Mouse (Mus musculus) embryonic facial prominence, embryonic 13.5 days (tissue): Measurements from ENCODE around the gene Siae. TPM values are rescaled to one million over a fixed set of nuclear protein-coding genes. Genes with fewer than 3 reads are reported as not detected.

Source experiments
- ATAC-seq: fragments of 200-750 bp; cut with Nextera tagmentation; 2 replicates; pipeline ENCODE4 v1.8.0; 2017; ENCODE audit warnings: low read depth; ENCODE audit not compliant: insufficient number of reproducible peaks, insufficient read depth, low FRiP score, low TSS enrichment
- H3K27ac ChIP-seq: fragments of 300-500 bp; sonication (generic); 2 replicates; pipeline ENCODE4 v1.5.1; 2015; ENCODE audit warnings: moderate library complexity, mild to moderate bottlenecking, inconsistent platforms
- H3K27me3 ChIP-seq: fragments of 300-500 bp; sonication (generic); 2 replicates; pipeline ENCODE4 v1.6.1; 2015; ENCODE audit warnings: mild to moderate bottlenecking, inconsistent platforms
- H3K36me3 ChIP-seq: fragments of 300-500 bp; sonication (generic); 2 replicates; pipeline ENCODE4 v1.6.1; 2015; ENCODE audit warnings: mild to moderate bottlenecking, inconsistent platforms
- H3K4me1 ChIP-seq: fragments of 300-500 bp; sonication (generic); 2 replicates; pipeline ENCODE4 v1.6.1; 2015; ENCODE audit warnings: inconsistent platforms
- H3K4me2 ChIP-seq: fragments of 300-500 bp; sonication (generic); 2 replicates; pipeline ENCODE4 v1.6.1; 2015; ENCODE audit warnings: moderate library complexity, mild to moderate bottlenecking, inconsistent platforms
- H3K4me3 ChIP-seq: fragments of 300-500 bp; sonication (generic); 2 replicates; pipeline ENCODE4 v1.5.1; 2015; ENCODE audit warnings: mild to moderate bottlenecking, inconsistent platforms
- H3K9ac ChIP-seq: fragments of 300-500 bp; sonication (generic); 2 replicates; pipeline ENCODE4 v1.6.1; 2015; ENCODE audit warnings: mild to moderate bottlenecking, inconsistent platforms
- H3K9me3 ChIP-seq: fragments of 300-500 bp; sonication (generic); 2 replicates; pipeline ENCODE4 v1.6.1; 2016; ENCODE audit warnings: inconsistent platforms
- WGBS: fragments of 180-500 bp; shearing (Covaris S2); methylation state at CpG from one replicate; pipeline ENCODE4 v1.1.7; 2015; ENCODE audit warnings: mixed read lengths; 5-methylcytosine and 5-hydroxymethylcytosine counted together
- polyA plus RNA-seq: library from polyadenylated mRNA; unstranded; fragments of >200 nt; fragmentation: Nextera tagmentation; extraction: Ambion mirVana; gene quantifications from 2 replicates; pipeline ENCODE4 v1.2.1, GENCODE M21; 2015

The Siae gene
- polyA plus RNA-seq, 1 experiment from 2014 or later: 9.5 TPM

DNA sequence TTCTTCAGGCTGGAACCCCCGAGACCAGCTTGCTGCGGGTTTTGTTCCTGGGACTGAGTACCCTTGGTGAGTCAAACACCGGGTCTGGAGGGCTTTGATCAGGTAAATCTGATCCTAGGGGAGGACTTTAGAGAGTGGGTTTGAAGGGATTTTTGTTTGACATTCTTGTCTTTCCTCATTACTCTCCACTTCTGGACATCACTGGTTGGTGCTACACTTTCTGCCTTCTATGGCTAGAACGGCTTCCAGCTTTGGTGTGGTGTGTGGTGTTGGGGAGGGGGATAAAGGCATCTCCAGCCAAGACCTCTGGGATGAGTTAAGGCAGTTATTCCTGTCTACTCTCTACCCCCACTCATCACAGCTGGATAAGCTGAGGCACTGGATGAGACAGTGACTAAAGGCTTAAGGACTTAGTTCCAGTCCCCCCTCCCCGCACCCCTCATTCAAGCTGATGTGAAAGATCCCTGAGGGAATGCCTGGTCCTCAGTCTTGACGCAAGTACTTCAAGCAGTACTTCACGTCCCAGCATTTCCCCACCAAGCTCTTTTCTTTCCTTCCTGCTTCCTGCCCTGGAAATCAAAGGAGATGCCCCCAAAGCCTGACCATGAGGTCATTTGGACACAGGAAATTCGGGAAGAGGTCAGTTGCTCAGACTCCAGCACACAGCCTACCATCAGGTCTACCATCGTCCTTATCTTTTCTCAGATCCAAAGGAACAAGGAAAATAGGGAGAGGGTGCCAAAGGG is 27.1 kb upstream of the Siae start:
- peak overlapping the region; percentile 27; the same call in 1 of the 2 replicates for H3K9ac ChIP-seq
- H3K27ac ChIP-seq: no peak overlapping the region
- peak overlapping the region; percentile 16 for H3K4me3 ChIP-seq
- no peak for ATAC-seq
- H3K9me3 ChIP-seq: no peaks in the 10 kb centered on the region; the same call in 1 of the 2 replicates
- H3K4me1 ChIP-seq: peaks cover 35% of the 10 kb centered on the region
- peaks cover 22% of the 10 kb centered on the region for H3K36me3 ChIP-seq
- peak overlapping the region; percentile 66 for H3K4me2 ChIP-seq
- WGBS: 21% methylated on average over 9 of the region's 9 CpGs
- peaks cover 76% of the 10 kb centered on the region for H3K27me3 ChIP-seq

DNA sequence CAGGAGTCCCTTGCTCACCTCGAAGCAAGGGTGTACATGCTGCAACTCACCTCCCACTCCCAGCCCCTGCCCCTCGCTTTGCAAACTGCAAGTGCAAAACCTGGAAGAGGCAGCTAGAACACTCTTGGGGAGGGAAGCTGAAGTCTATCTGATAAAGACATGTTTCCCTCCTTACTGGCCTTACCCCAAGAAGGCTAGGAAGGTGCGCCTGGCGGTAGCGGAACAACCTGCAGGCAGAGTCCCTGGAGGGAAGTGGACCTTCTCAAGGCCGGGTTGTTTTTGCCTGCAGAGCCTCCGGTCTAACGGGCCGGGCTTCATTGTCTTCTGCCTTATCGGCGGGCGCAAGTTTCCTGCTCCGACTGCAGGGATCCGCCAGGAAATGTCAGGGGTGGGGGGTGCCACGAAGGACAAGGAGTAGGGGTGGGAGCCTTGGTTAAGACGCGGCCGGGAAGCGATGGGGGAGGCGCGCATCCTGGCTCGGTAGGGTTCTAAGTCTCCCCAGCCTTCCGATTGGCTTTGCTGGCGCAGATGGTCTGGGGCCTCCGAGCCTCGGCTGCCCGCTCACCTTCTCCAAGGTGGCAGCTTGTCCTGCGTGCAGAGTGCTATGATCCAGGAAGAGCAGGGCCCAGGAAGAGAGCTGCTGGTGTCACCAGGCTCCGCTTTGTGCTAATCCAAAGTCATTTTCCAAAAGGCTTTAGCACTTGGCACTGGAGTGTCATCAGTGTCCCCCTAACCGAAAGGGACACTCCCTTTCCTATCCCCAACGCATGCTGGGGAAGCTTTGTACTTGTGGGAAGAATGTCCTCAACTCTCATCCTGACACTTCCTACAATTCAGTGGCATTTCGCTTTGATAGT is 25.2 kb upstream of the Siae start:
- Histone ChIP-seq H3K4me2 (peak overlapping the region; percentile 66), H3K4me1 (peaks cover 35% of the 10 kb centered on the region), H3K27ac (peak overlapping the region; percentile 48), H3K9ac (peak overlapping the region; percentile 62), H3K9me3 (no peaks in the 10 kb centered on the region; the same call in 1 of the 2 replicates), H3K36me3 (peaks cover 10% of the 10 kb centered on the region; the same call in 1 of the 2 replicates), H3K27me3 (peaks cover 77% of the 10 kb centered on the region), H3K4me3 (peak overlapping the region; percentile 39)
- no peak; the same call in 1 of the 2 replicates for ATAC-seq
- WGBS: 2% methylated on average over 32 of the region's 32 CpGs

DNA sequence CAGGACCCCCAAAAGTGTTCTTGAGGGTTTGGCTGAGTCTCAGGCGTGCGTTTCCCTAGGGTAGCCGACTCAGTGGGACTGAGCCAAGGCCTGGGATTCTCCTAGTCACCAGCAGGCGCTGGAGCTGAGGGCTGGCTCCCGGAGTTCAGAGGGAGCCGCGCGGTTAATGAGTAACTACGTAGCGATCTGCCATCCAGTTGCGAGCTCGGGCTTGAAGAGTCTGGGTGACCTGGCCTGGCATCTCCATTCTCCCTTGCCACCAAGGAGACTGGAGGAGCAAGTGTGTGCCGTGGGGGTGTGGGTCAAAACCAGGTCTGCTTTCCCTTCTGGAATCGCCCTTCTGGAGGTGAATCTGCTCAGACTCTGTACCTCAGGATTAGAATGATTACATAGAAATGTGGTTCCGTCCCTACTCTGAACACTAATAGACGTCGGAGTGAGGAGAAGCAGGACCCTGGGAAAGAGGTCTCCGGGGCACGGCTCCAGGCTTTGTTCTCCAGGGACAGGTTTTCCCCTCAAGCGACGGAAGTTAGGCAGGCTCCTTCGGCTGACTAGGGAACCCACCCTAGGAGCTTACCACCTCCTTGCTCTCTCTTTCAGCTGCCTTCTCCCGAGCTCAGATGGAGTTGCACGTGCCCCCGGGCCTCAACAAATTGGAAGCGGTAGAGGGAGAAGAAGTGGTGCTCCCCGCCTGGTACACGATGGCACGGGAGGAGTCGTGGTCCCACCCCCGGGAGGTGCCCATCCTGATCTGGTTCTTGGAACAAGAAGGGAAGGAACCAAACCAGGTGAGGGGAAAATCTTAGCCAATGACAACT is 24.4 kb upstream of the Siae start:
- Histone ChIP-seq H3K27ac (0 out of 2 replicates have a peak overlapping the region, but pooled peaks have one; percentile 22), H3K4me3 (peak overlapping the region; percentile 39), H3K4me1 (peaks cover 35% of the 10 kb centered on the region), H3K9me3 (no peaks in the 10 kb centered on the region; the same call in 1 of the 2 replicates), H3K36me3 (0 out of 2 replicates have a peak, but pooled peaks cover 3% of the 10 kb centered on the region), H3K9ac (peak overlapping the region; percentile 62), H3K4me2 (peak overlapping the region; percentile 66), H3K27me3 (peaks cover 69% of the 10 kb centered on the region)
- 2% methylated on average over 31 of the region's 31 CpGs for WGBS
- ATAC-seq: peak; percentile 29

DNA sequence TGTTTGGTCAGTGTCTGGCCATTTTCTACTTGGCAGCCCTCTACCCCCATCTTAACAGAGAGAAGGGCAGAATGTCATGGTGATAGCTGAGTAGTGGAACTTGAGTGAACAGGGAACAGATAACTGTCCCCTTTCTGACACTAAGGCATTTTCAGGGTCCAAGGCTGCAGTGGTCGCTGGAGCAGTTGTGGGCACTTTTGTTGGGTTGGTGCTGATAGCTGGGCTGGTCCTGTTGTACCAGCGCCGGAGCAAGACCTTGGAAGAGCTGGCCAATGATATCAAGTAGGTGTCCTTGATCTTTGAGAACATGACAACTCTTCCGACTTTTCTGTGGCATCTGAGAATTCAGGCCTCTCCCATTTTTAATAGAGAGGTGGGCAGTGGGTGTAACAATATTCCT is 18.6 kb upstream of the Siae start:
- Histone ChIP-seq H3K27ac (no peak overlapping the region), H3K36me3 (no peaks in the 10 kb centered on the region), H3K27me3 (peaks cover 18% of the 10 kb centered on the region), H3K9me3 (no peaks in the 10 kb centered on the region), H3K4me2 (no peak overlapping the region), H3K4me3 (no peak overlapping the region), H3K9ac (no peak overlapping the region), H3K4me1 (peaks cover 7% of the 10 kb centered on the region)
- ATAC-seq: no peak
- 84% methylated on average over 4 of the region's 4 CpGs for WGBS

DNA sequence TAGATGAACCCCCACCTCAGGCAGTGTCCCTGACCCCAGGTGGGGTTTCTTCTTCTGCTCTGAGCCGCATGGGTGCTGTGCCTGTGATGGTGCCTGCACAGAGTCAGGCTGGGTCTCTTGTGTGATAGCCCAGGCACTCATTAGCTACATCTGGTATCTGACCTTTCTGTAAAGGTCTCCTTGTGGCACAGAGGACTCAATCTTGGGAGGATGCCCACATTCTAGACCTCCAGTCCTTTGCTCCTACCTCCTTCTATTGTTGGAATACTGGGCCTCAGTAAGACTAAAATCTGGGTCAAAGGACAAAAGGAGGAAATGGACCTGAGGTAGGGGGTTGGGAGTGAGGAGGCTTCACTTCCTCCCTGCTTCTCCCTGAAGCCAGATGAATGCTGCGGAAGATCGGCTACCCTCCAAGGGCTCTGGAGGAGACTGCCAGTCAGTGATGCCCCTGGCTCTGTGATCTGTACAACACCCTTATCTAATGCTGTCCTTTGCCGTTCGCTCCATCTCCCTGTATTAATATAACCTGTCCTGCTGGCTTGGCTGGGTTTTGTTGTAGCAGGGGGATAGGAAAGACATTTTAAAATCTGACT is 17.7 kb upstream of the Siae start:
- Histone ChIP-seq H3K4me3 (no peak overlapping the region), H3K9me3 (no peaks in the 10 kb centered on the region), H3K36me3 (no peaks in the 10 kb centered on the region), H3K27me3 (peaks cover 13% of the 10 kb centered on the region), H3K27ac (no peak overlapping the region), H3K4me2 (no peak overlapping the region), H3K4me1 (peaks cover 7% of the 10 kb centered on the region), H3K9ac (no peak overlapping the region)
- no peak for ATAC-seq
- 56% methylated on average over 5 of the region's 5 CpGs for WGBS

DNA sequence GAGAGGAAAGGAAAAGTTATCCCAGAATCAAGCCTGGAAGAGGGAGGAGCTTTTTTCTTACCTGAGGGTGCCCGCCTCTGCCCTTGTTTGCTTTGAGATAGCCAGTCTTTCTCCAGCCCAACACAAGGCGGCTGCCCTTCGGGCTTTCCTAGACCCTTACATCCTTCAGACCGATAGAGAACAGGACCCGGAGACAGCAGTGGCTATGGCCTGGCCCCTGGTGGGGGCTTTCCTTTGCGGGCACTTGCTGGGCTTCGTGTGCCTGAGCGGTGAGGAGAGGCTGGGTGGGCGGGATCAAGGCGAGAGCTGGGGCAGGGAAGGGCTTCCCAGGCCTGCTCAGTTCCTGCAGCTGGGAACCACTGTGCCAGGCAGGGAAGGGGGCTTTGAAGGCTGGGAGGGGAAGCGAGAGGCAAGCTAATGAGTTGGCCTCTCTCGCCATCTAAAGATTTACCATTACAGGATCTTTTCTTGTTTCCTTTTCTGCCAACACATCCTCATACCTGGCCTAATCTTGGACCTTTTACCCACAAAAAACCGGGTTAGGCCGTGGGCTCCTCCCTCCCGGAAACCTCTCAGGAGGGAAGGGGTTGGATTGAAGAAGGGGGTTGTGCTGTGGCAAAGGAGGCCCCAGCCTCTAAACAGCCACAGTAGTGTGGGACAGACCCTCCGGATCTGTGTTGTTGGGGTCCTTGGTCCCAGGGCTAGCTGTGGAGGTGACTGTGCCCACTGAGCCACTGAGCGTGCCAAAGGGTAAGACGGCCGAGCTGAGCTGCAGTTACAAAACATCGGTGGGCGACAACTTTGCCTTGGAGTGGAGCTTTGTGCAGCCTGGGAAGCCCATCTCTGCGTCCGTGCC is 16.1 kb upstream of the Siae start, which contains the start of gene Vsig2:
Gene Vsig2, plus strand, starts transcription at position 86 of the 856 bp plus-strand sequence.
- H3K27me3 ChIP-seq: peaks cover 6% of the 10 kb centered on the region; the same call in 1 of the 2 replicates
- peaks cover 12% of the 10 kb centered on the region for H3K4me1 ChIP-seq
- WGBS: 47% methylated on average over 23 of the region's 23 CpGs
- no peaks in the 10 kb centered on the region for H3K9me3 ChIP-seq
- no peak for ATAC-seq
- no peak within 1 kb of the TSS for H3K9ac ChIP-seq
- H3K27ac ChIP-seq: no peak within 1 kb of the TSS
- H3K4me3 ChIP-seq: no peak within 1 kb of the TSS
- no peaks in the 10 kb centered on the region for H3K36me3 ChIP-seq
- 0 out of 2 replicates have a peak within 1 kb of the TSS, but pooled peaks have one; percentile 14 for H3K4me2 ChIP-seq

DNA sequence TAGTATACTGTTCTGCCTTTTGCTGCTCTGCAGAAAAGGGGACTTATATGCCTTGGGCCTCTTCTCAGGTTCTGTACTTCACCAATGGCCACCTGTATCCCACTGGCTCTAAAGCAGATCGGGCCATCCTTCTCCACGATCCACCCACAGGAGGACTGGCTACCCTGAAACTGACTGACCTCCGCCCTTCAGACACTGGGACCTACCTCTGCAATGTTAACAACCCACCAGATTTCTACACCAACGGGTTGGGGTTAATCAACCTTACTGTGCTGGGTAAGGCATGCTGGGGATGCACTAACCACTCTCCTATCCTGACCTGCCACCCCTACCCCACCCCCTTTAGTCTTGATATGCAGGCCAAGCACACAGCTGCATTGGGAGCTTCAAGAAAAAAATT is 15.3 kb upstream of the Siae start:
- no peak for ATAC-seq
- peaks cover 10% of the 10 kb centered on the region for H3K27me3 ChIP-seq
- H3K4me3 ChIP-seq: no peak overlapping the region
- H3K36me3 ChIP-seq: no peaks in the 10 kb centered on the region
- no peak overlapping the region for H3K9ac ChIP-seq
- H3K27ac ChIP-seq: no peak overlapping the region
- H3K4me2 ChIP-seq: no peak overlapping the region
- H3K9me3 ChIP-seq: no peaks in the 10 kb centered on the region
- WGBS: 86% methylated on average over 4 of the region's 4 CpGs
- H3K4me1 ChIP-seq: peaks cover 17% of the 10 kb centered on the region

DNA sequence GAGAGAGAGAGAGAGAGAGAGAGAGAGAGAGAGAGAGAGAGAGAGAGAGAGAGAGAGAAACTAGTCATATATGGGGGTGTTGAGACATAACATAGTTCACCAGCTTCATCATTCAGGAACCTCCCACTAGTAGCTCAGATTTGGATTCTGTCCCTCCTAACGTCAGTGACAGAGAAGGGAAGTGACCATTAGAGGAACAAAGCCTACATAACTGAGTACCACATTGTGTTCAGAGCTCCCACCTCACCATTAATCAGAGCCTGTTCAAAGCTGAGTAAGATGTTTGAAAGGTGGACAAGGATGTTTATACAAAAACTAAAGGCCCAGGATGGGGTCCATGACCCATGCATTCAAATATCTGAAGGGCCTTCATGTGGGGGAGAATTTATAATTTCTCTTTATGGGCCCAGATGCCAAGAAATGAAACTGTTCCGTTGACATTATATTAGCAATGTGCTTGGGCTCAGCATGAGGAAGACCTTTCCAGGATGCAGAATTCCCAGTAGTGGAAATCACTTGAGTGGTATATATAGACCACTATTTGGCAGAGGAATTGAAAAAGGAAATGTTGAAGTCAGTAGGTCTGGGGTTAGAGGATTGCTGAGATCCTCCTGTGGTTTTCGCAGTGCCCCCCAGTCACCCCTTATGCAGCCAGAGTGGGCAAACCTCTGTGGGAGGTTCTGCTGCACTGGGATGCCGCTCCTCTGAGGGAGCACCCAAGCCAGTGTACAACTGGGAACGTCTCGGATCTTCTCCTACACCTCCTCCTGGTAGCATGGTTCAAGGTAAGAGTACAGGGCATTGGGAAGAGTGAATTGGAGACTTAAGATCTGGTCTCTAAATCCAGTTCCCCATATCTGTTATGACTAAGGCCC is 14.6 kb upstream of the Siae start:
- no peak for ATAC-seq
- no peak overlapping the region for H3K9ac ChIP-seq
- WGBS: 81% methylated on average over 6 of the region's 6 CpGs
- H3K4me1 ChIP-seq: peaks cover 24% of the 10 kb centered on the region
- no peak overlapping the region for H3K27ac ChIP-seq
- H3K4me3 ChIP-seq: no peak overlapping the region
- H3K4me2 ChIP-seq: no peak overlapping the region
- no peaks in the 10 kb centered on the region for H3K9me3 ChIP-seq
- peaks cover 17% of the 10 kb centered on the region for H3K27me3 ChIP-seq
- no peaks in the 10 kb centered on the region for H3K36me3 ChIP-seq

DNA sequence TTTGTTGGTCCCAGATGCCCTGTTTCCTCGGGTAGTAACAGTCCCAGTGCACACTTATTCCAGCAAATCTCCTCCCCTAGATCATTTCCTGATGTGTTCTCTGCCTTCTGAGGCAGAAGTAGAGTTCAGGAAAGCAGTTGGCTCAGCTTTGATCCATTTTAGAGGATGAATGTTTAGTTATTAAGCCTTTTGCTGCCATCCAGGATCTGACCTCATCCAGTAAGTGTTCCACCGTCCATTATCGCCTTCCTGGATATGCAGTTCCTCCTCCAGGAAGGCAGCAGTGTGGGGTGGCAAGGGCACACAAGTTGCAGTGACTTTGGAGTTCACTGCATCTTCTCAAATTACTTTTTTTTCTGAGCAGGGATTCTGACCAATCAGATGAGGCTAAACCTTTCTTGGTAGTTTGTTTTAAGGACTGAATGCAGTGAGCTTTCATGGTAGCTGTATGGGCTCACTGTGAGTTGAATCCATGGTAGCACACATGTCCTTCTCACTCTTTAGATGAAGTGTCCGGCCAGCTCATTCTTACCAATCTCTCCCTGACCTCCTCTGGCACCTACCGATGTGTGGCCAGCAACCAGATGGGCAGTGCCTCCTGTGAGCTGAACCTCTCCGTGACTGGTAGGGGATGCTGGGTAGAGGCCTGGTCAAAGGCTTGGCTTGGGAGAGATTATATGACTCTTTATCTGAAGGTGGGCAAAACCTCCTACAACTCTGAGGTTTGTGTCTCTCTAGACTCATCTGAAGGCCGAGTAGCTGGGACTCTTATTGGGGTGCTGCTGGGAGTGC is 13.5 kb upstream of the Siae start:
- Histone ChIP-seq H3K9me3 (no peaks in the 10 kb centered on the region), H3K4me2 (no peak overlapping the region), H3K9ac (no peak overlapping the region), H3K4me3 (no peak overlapping the region), H3K4me1 (peaks cover 24% of the 10 kb centered on the region), H3K27me3 (peaks cover 28% of the 10 kb centered on the region), H3K27ac (no peak overlapping the region), H3K36me3 (no peaks in the 10 kb centered on the region)
- ATAC-seq: 0 out of 2 replicates have a peak, but pooled peaks have one; percentile 18
- WGBS: 70% methylated on average over 7 of the region's 7 CpGs
